Mouse (Mus musculus): ENCODE measurements around the gene Gm21394.
"Not testable (repeated sequence)": the region's sequence is repeated elsewhere in the genome, so short reads cannot be mapped to it uniquely, and the experiment has no call there.

Gm21394 gene

GRCm38 (mm10) chrY:84564807-84565206 is at the start of gene Gm21394:
Gene Gm21394, minus strand, starts transcription at chrY:84564907.
- DNase-seq = not testable (repeated sequence)
